Mouse (Mus musculus): ENCODE measurements around the gene Syde2. TPM values are rescaled to one million over a fixed set of nuclear protein-coding genes. Genes with fewer than 3 reads are reported as not detected.
"Not testable (repeated sequence)": the region's sequence is repeated elsewhere in the genome, so short reads cannot be mapped to it uniquely, and the experiment has no call there.

Syde2 gene
- polyA plus RNA-seq, 1 experiment from 2014 or later, result 2.6 TPM

- no peak overlapping the region for H3K4me2 ChIP-seq (replicated peaks; ENCODE audit: low read depth, low read length)
- H3K9ac ChIP-seq (ENCODE audit: low read depth, low read length), result no peak overlapping the region
- no peak overlapping the region for H3K27ac ChIP-seq (ENCODE audit: low read depth, low read length)
- H3K9me3 ChIP-seq (ENCODE audit: control insufficient read depth, low read length), result no peaks in the 10 kb centered on the region
- 76% methylated on average over 14 of the region's 14 CpGs for WGBS
- H3K27me3 ChIP-seq (ENCODE audit: control insufficient read depth, insufficient read depth, low read length), result peaks cover 3% of the 10 kb centered on the region; the same call in 1 of the 2 replicates
- H3K36me3 ChIP-seq (ENCODE audit: control insufficient read depth, insufficient read depth, low read length), result no peaks in the 10 kb centered on the region; the same call in 1 of the 2 replicates
- 0 out of 2 replicates have a peak, but pooled peaks cover 12% of the 10 kb centered on the region for H3K4me1 ChIP-seq (ENCODE audit: control insufficient read depth, insufficient read depth, low read length)
- H3K4me3 ChIP-seq (ENCODE audit: low read length), result no peak overlapping the region
- no peak for ATAC-seq (ENCODE audit: low FRiP score, low TSS enrichment)
Observed at GRCm38 (mm10) chr3:145993481-145994201, 6.0 kb downstream of the Syde2 start.

GRCm38 (mm10) chr3:145995489-145995888, 7.8 kb downstream of the Syde2 start:
- H3K9ac ChIP-seq (ENCODE audit: low read depth, low read length), result no peak overlapping the region
- H3K27ac ChIP-seq (ENCODE audit: low read depth, low read length), result no peak overlapping the region
- peaks cover 4% of the 10 kb centered on the region; the same call in 1 of the 2 replicates for H3K36me3 ChIP-seq (ENCODE audit: control insufficient read depth, insufficient read depth, low read length)
- no peak overlapping the region for H3K4me2 ChIP-seq (replicated peaks; ENCODE audit: low read depth, low read length)
- ATAC-seq (ENCODE audit: low FRiP score, low TSS enrichment), result no peak
- 76% methylated on average over 5 of the region's 5 CpGs for WGBS
- H3K27me3 ChIP-seq (ENCODE audit: control insufficient read depth, insufficient read depth, low read length), result no peaks in the 10 kb centered on the region
- 0 out of 2 replicates have a peak, but pooled peaks cover 6% of the 10 kb centered on the region for H3K4me1 ChIP-seq (ENCODE audit: control insufficient read depth, insufficient read depth, low read length)
- no peaks in the 10 kb centered on the region for H3K9me3 ChIP-seq (ENCODE audit: control insufficient read depth, low read length)
- H3K4me3 ChIP-seq (ENCODE audit: low read length), result no peak overlapping the region

- not testable (repeated sequence) for H3K9me3 ChIP-seq (ENCODE audit: control insufficient read depth, low read length); H3K27me3 ChIP-seq (ENCODE audit: control insufficient read depth, insufficient read depth, low read length); H3K9ac ChIP-seq (ENCODE audit: low read depth, low read length); H3K36me3 ChIP-seq (ENCODE audit: control insufficient read depth, insufficient read depth, low read length); H3K4me1 ChIP-seq (ENCODE audit: control insufficient read depth, insufficient read depth, low read length); H3K4me3 ChIP-seq (ENCODE audit: low read length); ATAC-seq (ENCODE audit: low FRiP score, low TSS enrichment); H3K27ac ChIP-seq (ENCODE audit: low read depth, low read length); H3K4me2 ChIP-seq (replicated peaks; ENCODE audit: low read depth, low read length)
- 84% methylated on average over 5 of the region's 5 CpGs for WGBS
Observed at GRCm38 (mm10) chr3:145996539-145996938, 8.9 kb downstream of the Syde2 start.

- no peak overlapping the region for H3K9ac ChIP-seq (ENCODE audit: low read depth, low read length)
- 94% methylated on average over 14 of the region's 14 CpGs for WGBS
- no peak overlapping the region for H3K4me3 ChIP-seq (ENCODE audit: low read length)
- H3K27me3 ChIP-seq (ENCODE audit: control insufficient read depth, insufficient read depth, low read length), result no peaks in the 10 kb centered on the region
- no peak overlapping the region for H3K4me2 ChIP-seq (replicated peaks; ENCODE audit: low read depth, low read length)
- no peak for ATAC-seq (ENCODE audit: low FRiP score, low TSS enrichment)
- peaks cover 6% of the 10 kb centered on the region; the same call in 1 of the 2 replicates for H3K4me1 ChIP-seq (ENCODE audit: control insufficient read depth, insufficient read depth, low read length)
- peaks cover 36% of the 10 kb centered on the region for H3K36me3 ChIP-seq (ENCODE audit: control insufficient read depth, insufficient read depth, low read length)
- no peaks in the 10 kb centered on the region for H3K9me3 ChIP-seq (ENCODE audit: control insufficient read depth, low read length)
- no peak overlapping the region for H3K27ac ChIP-seq (ENCODE audit: low read depth, low read length)
Observed at GRCm38 (mm10) chr3:146004347-146005051, 16.8 kb downstream of the Syde2 start.

- peaks cover 12% of the 10 kb centered on the region for H3K4me1 ChIP-seq (ENCODE audit: control insufficient read depth, insufficient read depth, low read length)
- no peaks in the 10 kb centered on the region for H3K27me3 ChIP-seq (ENCODE audit: control insufficient read depth, insufficient read depth, low read length)
- H3K4me2 ChIP-seq (replicated peaks; ENCODE audit: low read depth, low read length), result no peak overlapping the region
- no peak overlapping the region for H3K9ac ChIP-seq (ENCODE audit: low read depth, low read length)
- no peaks in the 10 kb centered on the region for H3K9me3 ChIP-seq (ENCODE audit: control insufficient read depth, low read length)
- no peak for ATAC-seq (ENCODE audit: low FRiP score, low TSS enrichment)
- H3K36me3 ChIP-seq (ENCODE audit: control insufficient read depth, insufficient read depth, low read length), result peaks cover 17% of the 10 kb centered on the region; the same call in 1 of the 2 replicates
- 86% methylated on average over 6 of the region's 6 CpGs for WGBS
- H3K27ac ChIP-seq (ENCODE audit: low read depth, low read length), result no peak overlapping the region
- H3K4me3 ChIP-seq (ENCODE audit: low read length), result no peak overlapping the region
Observed at GRCm38 (mm10) chr3:146007872-146008271, 20.2 kb downstream of the Syde2 start.

GRCm38 (mm10) chr3:146009859-146010645, 22.4 kb downstream of the Syde2 start:
- H3K36me3 ChIP-seq (ENCODE audit: control insufficient read depth, insufficient read depth, low read length), result peaks cover 15% of the 10 kb centered on the region
- H3K4me2 ChIP-seq (replicated peaks; ENCODE audit: low read depth, low read length), result peak overlapping the region; percentile 2
- no peaks in the 10 kb centered on the region for H3K9me3 ChIP-seq (ENCODE audit: control insufficient read depth, low read length)
- H3K4me3 ChIP-seq (ENCODE audit: low read length), result no peak overlapping the region
- ATAC-seq (ENCODE audit: low FRiP score, low TSS enrichment), result peak; percentile 86
- peaks cover 12% of the 10 kb centered on the region for H3K4me1 ChIP-seq (ENCODE audit: control insufficient read depth, insufficient read depth, low read length)
- H3K27ac ChIP-seq (ENCODE audit: low read depth, low read length), result peak overlapping the region; percentile 89
- WGBS, result 25% methylated on average over 20 of the region's 20 CpGs
- no peaks in the 10 kb centered on the region for H3K27me3 ChIP-seq (ENCODE audit: control insufficient read depth, insufficient read depth, low read length)
- no peak overlapping the region for H3K9ac ChIP-seq (ENCODE audit: low read depth, low read length)

GRCm38 (mm10) chr3:146010751-146011150, 23.1 kb downstream of the Syde2 start:
- ATAC-seq (ENCODE audit: low FRiP score, low TSS enrichment), result peak; percentile 92
- H3K4me3 ChIP-seq (ENCODE audit: low read length), result no peak overlapping the region
- H3K27me3 ChIP-seq (ENCODE audit: control insufficient read depth, insufficient read depth, low read length), result no peaks in the 10 kb centered on the region
- H3K4me2 ChIP-seq (replicated peaks; ENCODE audit: low read depth, low read length), result peak overlapping the region; percentile 2; the same call in 1 of the 2 replicates
- H3K4me1 ChIP-seq (ENCODE audit: control insufficient read depth, insufficient read depth, low read length), result peaks cover 12% of the 10 kb centered on the region
- peaks cover 22% of the 10 kb centered on the region for H3K36me3 ChIP-seq (ENCODE audit: control insufficient read depth, insufficient read depth, low read length)
- WGBS, result 44% methylated on average over 4 of the region's 4 CpGs
- no peak overlapping the region for H3K9ac ChIP-seq (ENCODE audit: low read depth, low read length)
- H3K27ac ChIP-seq (ENCODE audit: low read depth, low read length), result peak overlapping the region; percentile 89
- no peaks in the 10 kb centered on the region for H3K9me3 ChIP-seq (ENCODE audit: control insufficient read depth, low read length)

GRCm38 (mm10) chr3:146011544-146012218, 24.0 kb downstream of the Syde2 start:
- Histone ChIP-seq H3K9ac (ENCODE audit: low read depth, low read length) (no peak overlapping the region), H3K4me1 (ENCODE audit: control insufficient read depth, insufficient read depth, low read length) (peaks cover 12% of the 10 kb centered on the region), H3K27ac (ENCODE audit: low read depth, low read length) (no peak overlapping the region), H3K36me3 (ENCODE audit: control insufficient read depth, insufficient read depth, low read length) (peaks cover 29% of the 10 kb centered on the region), H3K4me3 (ENCODE audit: low read length) (no peak overlapping the region), H3K4me2 (replicated peaks; ENCODE audit: low read depth, low read length) (no peak overlapping the region), H3K9me3 (ENCODE audit: control insufficient read depth, low read length) (no peaks in the 10 kb centered on the region), H3K27me3 (ENCODE audit: control insufficient read depth, insufficient read depth, low read length) (no peaks in the 10 kb centered on the region)
- ATAC-seq (ENCODE audit: low FRiP score, low TSS enrichment), result no peak
- WGBS, result 70% methylated on average over 8 of the region's 8 CpGs

Data from kidney, embryonic 14.5 days (tissue).